Mouse (Mus musculus) liver, embryonic 14.5 days (tissue): ENCODE results near the gene Casc3. TPM values are rescaled to one million over a fixed set of nuclear protein-coding genes. Genes with fewer than 3 reads are reported as not detected.

ENCODE experiments used
- ATAC-seq: fragments of 200-750 bp; cut with Nextera tagmentation; 2 replicates; pipeline ENCODE4 v1.8.0; 2017; ENCODE audit warnings: moderate number of reproducible peaks, mild to moderate bottlenecking, moderate library complexity; ENCODE audit not compliant: insufficient read depth
- DNase-seq, 3 experiments: peaks; one replicate each; pipeline ENCODE4 v3.0.0-alpha.2; 2012 to 2013; ENCODE audit warnings: low read depth in 3 of 3, low spot score in 3 of 3
- H3K27ac ChIP-seq: fragments of 300-500 bp; sonication (generic); 2 replicates; pipeline ENCODE4 v1.5.1; 2014; ENCODE audit warnings: moderate library complexity, mild to moderate bottlenecking, control low read depth, inconsistent platforms
- H3K27me3 ChIP-seq: fragments of 300-500 bp; sonication (generic); 2 replicates; pipeline ENCODE4 v1.6.1; 2014; ENCODE audit warnings: mild to moderate bottlenecking, low read length, moderate library complexity; ENCODE audit not compliant: control insufficient read depth, insufficient read depth
- H3K36me3 ChIP-seq: fragments of 300-500 bp; sonication (generic); replicated peaks from 2 replicates; pipeline ENCODE4 v1.6.1; 2014; ENCODE audit warnings: low read depth; ENCODE audit not compliant: control insufficient read depth, insufficient read depth
- H3K4me1 ChIP-seq, 2 experiments: fragments of 200-500 bp in 1 of 2; fragments of 300-500 bp in 1 of 2; sonication (generic) in 1 of 2; replicated peaks; 2 replicates each; pipeline ENCODE4 v1.6.1; 2012 to 2014; ENCODE audit warnings: antibody characterized with exemption in 1 of 2, inconsistent platforms in 1 of 2, low read length in 1 of 2; ENCODE audit not compliant: control insufficient read depth in 2 of 2, insufficient read depth in 2 of 2
- H3K4me2 ChIP-seq: fragments of 300-500 bp; sonication (generic); 2 replicates; pipeline ENCODE4 v1.6.1; 2014; ENCODE audit warnings: low read depth, mild to moderate bottlenecking, control low read depth, moderate library complexity
- H3K4me3 ChIP-seq, 2 experiments: fragments of 200-500 bp in 1 of 2; fragments of 300-500 bp in 1 of 2; sonication (generic) in 1 of 2; 2 replicates each; pipeline ENCODE4 v1.5.1; 2012 to 2014; ENCODE audit warnings: low read depth in 2 of 2, low read length in 2 of 2, mild to moderate bottlenecking in 2 of 2, control low read depth in 1 of 2, inconsistent platforms in 1 of 2, moderate library complexity in 1 of 2; ENCODE audit not compliant: insufficient read depth in 1 of 2
- H3K9ac ChIP-seq: fragments of 300-500 bp; sonication (generic); replicated peaks from 2 replicates; pipeline ENCODE4 v1.6.1; 2014; ENCODE audit warnings: mild to moderate bottlenecking, control low read depth, moderate library complexity
- H3K9me3 ChIP-seq: fragments of 300-500 bp; sonication (generic); 2 replicates; pipeline ENCODE4 v1.6.1; 2016; ENCODE audit warnings: low read length, mixed read lengths; ENCODE audit not compliant: control insufficient read depth
- CTCF ChIP-seq: IDR thresholded peaks from 2 replicates; pipeline ENCODE4 v1.5.1; 2016; ENCODE audit warnings: antibody characterized with exemption, low read depth, control low read depth
- EP300 ChIP-seq: IDR thresholded peaks from 2 replicates; pipeline ENCODE4 v1.6.1; 2016; ENCODE audit warnings: antibody characterized with exemption, low read depth
- WGBS: fragments of 180-500 bp; shearing (Covaris S2); extraction: QIAGEN DNeasy Blood & Tissue Kit; methylation state at CpG from one replicate; pipeline ENCODE4 v1.1.7; 2014; ENCODE audit not compliant: insufficient replicate concordance; 5-methylcytosine and 5-hydroxymethylcytosine counted together
- polyA plus RNA-seq, 2 experiments: library from polyadenylated mRNA; depleted of rRNA in 1 of 2; stranded (reverse) in 1 of 2; unstranded in 1 of 2; fragments of >200 nt; fragmentation: Nextera tagmentation in 1 of 2; extraction: Ambion mirVana in 1 of 2; gene quantifications; 2 replicates each; pipeline versions ENCODE4 v1.2.1 to v1.2.3; 2012 to 2014

Casc3 gene
- polyA plus RNA-seq, 2 experiments = 11.5 to 12.7 TPM

DNA sequence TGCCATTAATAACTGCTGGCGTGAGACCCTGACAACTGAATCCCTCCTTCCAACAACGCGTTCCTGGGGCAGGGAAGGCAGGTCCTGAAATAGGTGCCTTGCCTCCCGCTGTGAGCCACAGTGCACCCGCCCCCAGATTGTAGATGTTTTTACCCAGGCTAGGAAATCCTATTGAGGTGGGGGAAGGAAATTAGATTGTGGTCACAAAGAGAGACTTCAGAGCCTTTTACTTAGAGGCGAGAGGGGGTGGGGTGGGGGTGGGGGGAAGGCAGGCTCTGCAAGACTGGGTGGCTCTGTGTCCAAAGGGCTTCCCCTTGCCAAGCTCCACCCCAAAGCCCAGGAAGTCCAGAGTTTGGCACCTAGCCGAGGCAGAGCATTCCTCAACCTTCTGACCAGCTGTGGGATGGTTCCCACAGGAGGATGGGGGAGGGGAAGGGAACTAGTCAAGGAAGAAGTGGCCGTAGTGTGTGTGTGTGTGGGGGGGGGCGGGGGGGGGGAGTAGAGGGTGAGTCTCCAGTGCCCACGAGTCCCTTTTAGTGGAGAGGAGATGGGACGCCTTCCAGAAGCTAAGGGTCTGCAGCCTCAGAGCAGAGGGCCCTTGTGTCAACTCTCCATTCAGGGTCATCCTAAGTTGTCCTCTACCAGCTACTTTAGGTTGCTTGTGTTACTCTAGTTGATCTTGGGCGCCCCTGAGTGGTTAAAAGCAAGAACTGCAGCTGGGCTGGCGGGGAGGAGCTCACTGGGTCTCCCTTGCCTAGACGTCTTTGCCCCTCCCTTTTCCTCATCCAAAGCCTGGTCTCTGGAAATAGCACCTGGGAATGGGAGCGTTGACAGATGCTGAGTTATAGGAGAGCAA is 18.1 kb upstream of the Casc3 start:
- Histone ChIP-seq H3K4me1 (peaks cover 27 to 57% of the 10 kb centered on the region in 2 experiments), H3K4me3 (no peak overlapping the region), H3K9ac (no peak overlapping the region), H3K4me2 (peak overlapping the region; percentile 20), H3K9me3 (no peaks in the 10 kb centered on the region), H3K27me3 (no peaks in the 10 kb centered on the region), H3K27ac (no peak overlapping the region), H3K36me3 (no peaks in the 10 kb centered on the region)
- peak; percentile 95 for TF ChIP-seq CTCF
- TF ChIP-seq EP300 = 0 out of 2 replicates have a peak, but pooled peaks have one; percentile 19
- under 1% methylated on average over 15 of the region's 15 CpGs for WGBS
- DNase-seq = peak; percentile 77 to 86 (median 79)
- peak; percentile 47; the same call in 1 of the 2 replicates for ATAC-seq

DNA sequence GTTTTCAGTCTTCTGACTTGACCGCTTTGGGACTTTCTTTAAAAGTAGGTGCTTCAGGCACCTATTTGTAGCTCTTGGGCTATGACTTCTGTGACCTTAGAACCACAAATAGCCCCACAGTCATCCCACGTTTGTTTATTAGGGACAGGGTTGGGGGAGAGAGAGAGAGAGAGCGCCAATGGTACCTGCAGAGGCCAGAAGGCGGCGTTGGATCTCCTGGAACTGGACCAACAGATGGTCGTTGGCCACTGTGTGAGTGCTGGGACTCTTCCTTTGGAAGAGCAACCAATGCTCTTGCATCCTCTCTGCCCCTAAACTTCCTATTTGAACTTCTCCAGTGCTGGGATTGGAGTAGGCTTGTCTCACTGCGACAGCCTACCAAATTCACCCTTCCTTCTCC is 17.5 kb upstream of the Casc3 start:
- no peak for TF ChIP-seq CTCF
- TF ChIP-seq EP300 = no peak
- ATAC-seq = no peak
- peaks cover 25 to 53% of the 10 kb centered on the region in 2 experiments for H3K4me1 ChIP-seq
- no peak overlapping the region for H3K4me3 ChIP-seq
- WGBS = 32% methylated on average over 7 of the region's 7 CpGs
- H3K27me3 ChIP-seq = no peaks in the 10 kb centered on the region
- H3K9ac ChIP-seq = no peak overlapping the region
- H3K36me3 ChIP-seq = no peaks in the 10 kb centered on the region
- no peak overlapping the region for H3K4me2 ChIP-seq
- no peak for DNase-seq
- no peaks in the 10 kb centered on the region for H3K9me3 ChIP-seq
- no peak overlapping the region for H3K27ac ChIP-seq

DNA sequence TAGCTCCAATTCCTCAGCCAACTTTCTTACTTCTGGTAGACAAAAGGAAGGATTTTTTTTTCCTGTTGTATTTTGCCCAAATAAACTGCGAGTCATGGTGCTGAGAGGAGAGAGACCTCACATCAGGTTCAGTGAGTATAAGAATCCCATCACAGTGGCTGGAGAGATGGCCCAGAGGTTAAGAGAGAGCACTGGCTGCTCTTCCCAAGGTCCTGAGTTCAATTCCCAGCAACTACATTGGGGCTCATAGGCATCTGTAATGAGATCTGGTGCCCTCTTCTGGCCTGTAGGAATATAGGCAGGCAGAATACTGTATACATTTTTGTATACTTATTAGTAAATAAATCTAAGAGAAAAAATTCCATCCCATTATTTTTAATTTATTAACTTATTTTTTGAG is 17.0 kb upstream of the Casc3 start:
- Histone ChIP-seq H3K9me3 (no peaks in the 10 kb centered on the region), H3K27ac (no peak overlapping the region), H3K4me2 (no peak overlapping the region), H3K36me3 (no peaks in the 10 kb centered on the region), H3K27me3 (no peaks in the 10 kb centered on the region), H3K4me1 (peaks cover 20 to 49% of the 10 kb centered on the region in 2 experiments), H3K9ac (no peak overlapping the region), H3K4me3 (no peak overlapping the region)
- no peak for DNase-seq
- TF ChIP-seq EP300 (no peak), CTCF (peak; percentile 68)
- no peak for ATAC-seq
- WGBS = 89% methylated on average over 1 of the region's 1 CpGs

DNA sequence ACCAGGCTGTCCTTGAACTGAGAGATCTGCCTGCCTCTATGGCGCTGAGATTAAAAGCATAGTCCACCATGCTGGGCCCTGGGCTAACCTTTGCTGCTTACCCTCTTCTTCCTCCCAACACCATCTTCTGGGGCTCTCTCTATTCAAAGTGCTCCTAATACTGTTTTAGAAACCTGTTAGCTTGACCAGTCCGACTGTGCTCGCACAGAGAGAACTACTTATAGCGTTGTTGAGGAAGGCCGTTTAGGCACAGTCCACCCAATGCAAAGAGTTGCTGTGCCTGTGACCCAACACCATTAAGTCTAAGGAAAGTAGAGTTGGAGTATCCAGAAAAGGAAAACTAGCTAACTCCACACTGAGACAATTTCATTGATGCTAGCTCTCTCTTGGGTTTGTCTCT is 16.6 kb upstream of the Casc3 start:
- H3K36me3 ChIP-seq = no peaks in the 10 kb centered on the region
- no peak overlapping the region; a peak in 1 of 4 replicates for H3K4me3 ChIP-seq
- H3K9ac ChIP-seq = no peak overlapping the region; the same call in none of the 2 replicates
- 91% methylated on average over 5 of the region's 5 CpGs for WGBS
- no peaks in the 10 kb centered on the region for H3K27me3 ChIP-seq
- ATAC-seq = no peak
- peaks cover 17 to 44% of the 10 kb centered on the region in 2 experiments for H3K4me1 ChIP-seq
- no peaks in the 10 kb centered on the region for H3K9me3 ChIP-seq
- peak overlapping the region; percentile 92 for H3K4me2 ChIP-seq
- no peak for DNase-seq
- H3K27ac ChIP-seq = peak overlapping the region; percentile 38
- TF ChIP-seq CTCF (no peak), EP300 (no peak)

DNA sequence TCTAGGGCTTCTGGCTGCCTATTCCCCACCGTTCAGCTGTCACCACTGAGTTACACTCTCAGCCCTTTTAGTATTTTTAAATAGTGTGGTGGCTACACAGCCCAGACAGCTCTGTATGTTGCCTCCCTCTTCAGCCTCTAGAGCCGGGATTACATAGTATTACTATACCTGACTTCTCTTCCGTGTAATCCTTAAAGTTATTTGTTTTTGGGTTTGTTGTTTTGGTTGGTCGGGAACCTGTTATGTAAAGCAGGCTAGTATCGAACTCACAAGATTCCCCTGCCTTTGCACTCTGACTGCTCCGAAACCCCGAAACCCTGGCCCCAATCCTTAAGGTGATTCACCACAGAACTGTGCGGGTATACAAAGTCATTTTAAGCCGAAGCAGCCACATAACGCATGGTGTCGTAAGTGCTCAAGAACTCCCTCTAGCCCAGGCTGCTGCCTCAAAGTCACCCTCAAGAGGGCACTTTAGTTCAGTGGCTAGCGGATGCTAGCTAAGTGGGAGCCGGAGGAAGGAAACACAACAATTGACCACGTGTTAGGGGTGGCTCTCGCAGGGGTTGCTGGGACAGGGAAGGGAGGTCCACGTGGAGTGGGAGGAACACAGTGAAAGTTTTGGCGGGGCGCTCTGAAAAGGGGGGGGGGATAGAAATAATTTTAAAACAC is 16.0 kb upstream of the Casc3 start:
- H3K4me1 ChIP-seq = peaks cover 14 to 43% of the 10 kb centered on the region in 2 experiments
- H3K4me3 ChIP-seq = peak overlapping the region; percentile 56 to 79
- no peaks in the 10 kb centered on the region for H3K9me3 ChIP-seq
- no peaks in the 10 kb centered on the region for H3K36me3 ChIP-seq
- WGBS = 12% methylated on average over 18 of the region's 18 CpGs
- DNase-seq (peak; percentile 76 to 87 (median 78)), ATAC-seq (peak; percentile 80)
- TF ChIP-seq EP300 (no peak), CTCF (peak; percentile 88)
- peak overlapping the region; percentile 92 for H3K4me2 ChIP-seq
- peak overlapping the region; percentile 41 for H3K9ac ChIP-seq
- H3K27me3 ChIP-seq = no peaks in the 10 kb centered on the region
- peak overlapping the region; percentile 38 for H3K27ac ChIP-seq
